Mouse (Mus musculus): ENCODE measurements around the gene Ubr2.

Gene Ubr2

GRCm38 (mm10) chr17:47003305-47003704, 7.1 kb downstream of the Ubr2 start:
- DNase-seq (ENCODE audit: low read depth, low spot score), result no peak

GRCm38 (mm10) chr17:47002401-47002800, 8.0 kb downstream of the Ubr2 start:
- peak; percentile 72 for DNase-seq (ENCODE audit: low read depth, low spot score)

- no peak for DNase-seq (ENCODE audit: low read depth, low spot score)
These were observed 11.5 kb downstream of the Ubr2 start for GRCm38 (mm10) chr17:46998840-46999239.

- DNase-seq (ENCODE audit: low read depth, low spot score), result no peak
These were observed 13.9 kb downstream of the Ubr2 start for GRCm38 (mm10) chr17:46996484-46996883.

- DNase-seq (ENCODE audit: low read depth, low spot score), result peak; percentile 23
These were observed 14.7 kb downstream of the Ubr2 start for GRCm38 (mm10) chr17:46995621-46996020.

- DNase-seq (ENCODE audit: low read depth, low spot score), result peak; percentile 51
These were observed 15.5 kb downstream of the Ubr2 start for GRCm38 (mm10) chr17:46994641-46995398.

GRCm38 (mm10) chr17:46993625-46994024, 16.7 kb downstream of the Ubr2 start:
- no peak for DNase-seq (ENCODE audit: low read depth, low spot score)

GRCm38 (mm10) chr17:46987631-46988030, 22.7 kb downstream of the Ubr2 start:
- DNase-seq (ENCODE audit: low read depth, low spot score), result no peak

GRCm38 (mm10) chr17:46980050-46980449, 30.3 kb downstream of the Ubr2 start:
- no peak for DNase-seq (ENCODE audit: low read depth, low spot score)

GRCm38 (mm10) chr17:46975183-46975582, 35.2 kb downstream of the Ubr2 start:
- DNase-seq (ENCODE audit: low read depth, low spot score), result peak; percentile 25

GRCm38 (mm10) chr17:46972603-46973002, 37.8 kb downstream of the Ubr2 start:
- DNase-seq (ENCODE audit: low read depth, low spot score), result no peak

GRCm38 (mm10) chr17:46966892-46967291, 43.5 kb downstream of the Ubr2 start:
- DNase-seq (ENCODE audit: low read depth, low spot score), result no peak

- no peak for DNase-seq (ENCODE audit: low read depth, low spot score)
These were observed 47.2 kb downstream of the Ubr2 start for GRCm38 (mm10) chr17:46963186-46963585.

- no peak for DNase-seq (ENCODE audit: low read depth, low spot score)
These were observed 48.2 kb downstream of the Ubr2 start for GRCm38 (mm10) chr17:46962153-46962552.

GRCm38 (mm10) chr17:46960216-46960615, 50.1 kb downstream of the Ubr2 start:
- no peak for DNase-seq (ENCODE audit: low read depth, low spot score)

GRCm38 (mm10) chr17:46958045-46958444, 52.3 kb downstream of the Ubr2 start:
- no peak for DNase-seq (ENCODE audit: low read depth, low spot score)

- no peak for DNase-seq (ENCODE audit: low read depth, low spot score)
These were observed 64.1 kb downstream of the Ubr2 start for GRCm38 (mm10) chr17:46946276-46946675.

- DNase-seq (ENCODE audit: low read depth, low spot score), result no peak
These were observed 67.9 kb downstream of the Ubr2 start for GRCm38 (mm10) chr17:46942421-46942820.

- DNase-seq (ENCODE audit: low read depth, low spot score), result no peak
These were observed 69.9 kb downstream of the Ubr2 start for GRCm38 (mm10) chr17:46940461-46940860.

GRCm38 (mm10) chr17:46933557-46934348, 76.6 kb downstream of the Ubr2 start:
- DNase-seq (ENCODE audit: low read depth, low spot score), result peak; percentile 26

- DNase-seq (ENCODE audit: low read depth, low spot score), result no peak
These were observed 77.4 kb downstream of the Ubr2 start for GRCm38 (mm10) chr17:46932961-46933360.

- no peak for DNase-seq (ENCODE audit: low read depth, low spot score)
These were observed 80.5 kb downstream of the Ubr2 start for GRCm38 (mm10) chr17:46929897-46930296.

GRCm38 (mm10) chr17:46929277-46929676, 81.1 kb downstream of the Ubr2 start:
- no peak for DNase-seq (ENCODE audit: low read depth, low spot score)

Data from skeletal muscle tissue, adult 2 months (tissue).